Mouse (Mus musculus) olfactory bulb, adult 2 months (tissue): Measurements from ENCODE around the gene B230104I21Rik.

Experiments used
- CTCF ChIP-seq: fragments of 200-500 bp; IDR thresholded peaks from 2 replicates; pipeline ENCODE4 v1.5.1; 2012; ENCODE audit warnings: low read depth, mild to moderate bottlenecking, low read length, moderate library complexity; ENCODE audit not compliant: insufficient read depth
- POLR2A ChIP-seq: fragments of 200-500 bp; IDR thresholded peaks from 2 replicates; pipeline ENCODE4 v1.6.1; 2012; ENCODE audit warnings: mild to moderate bottlenecking, low read depth, low read length, moderate library complexity; ENCODE audit not compliant: insufficient read depth

GRCm38 (mm10) chr4:154312143-154312812 is 23.6 kb upstream of the B230104I21Rik start:
- TF ChIP-seq CTCF (no peak), POLR2A (no peak)
